In the genomic region with DNA sequence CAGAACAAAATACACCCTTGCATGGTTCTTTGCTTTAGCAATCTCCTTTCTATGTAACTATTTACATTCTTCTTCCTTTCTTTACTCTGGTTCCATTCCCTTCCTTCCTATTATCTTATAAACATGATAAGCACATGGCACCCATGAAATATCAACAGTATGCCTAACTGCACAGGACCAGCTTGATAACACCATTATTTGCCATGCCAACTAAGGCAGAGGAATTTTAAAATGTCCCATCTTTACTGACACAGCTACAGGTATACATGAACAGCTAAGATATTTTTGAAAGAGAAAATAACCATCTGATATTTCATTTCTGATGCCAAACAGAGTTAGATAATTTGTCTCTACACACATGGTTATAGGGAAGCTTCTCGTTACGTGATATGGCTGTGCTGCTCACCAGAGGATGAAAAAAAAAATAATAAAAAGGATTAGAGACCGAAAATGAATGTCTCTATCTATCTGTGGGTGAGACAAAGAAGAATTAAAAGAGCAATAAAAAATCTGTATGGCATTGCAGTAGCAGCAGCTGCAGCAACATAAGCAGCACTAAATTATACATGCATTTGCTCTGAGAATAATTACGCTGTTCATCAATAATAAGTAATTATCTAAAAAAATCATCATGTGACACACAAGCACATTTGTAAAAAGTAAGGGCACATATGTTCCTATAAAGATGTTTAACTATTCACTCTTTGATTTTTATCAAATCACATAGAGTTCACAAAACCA, we compare ENCODE assay signal across 23 mouse cellular contexts.
"Had no signal": no experiment of that assay in that cellular context is flagged by ENCODE, and none has a peak within 500 bp of the region (broad histone marks: within the 10 kb centered on the region; RNA-seq: fewer than 3 reads in every experiment).

No protein-coding gene starts in this region.

- H3K4me2 ChIP-seq: limb, embryonic 13.5 days; liver, embryonic 12.5 days; liver, embryonic 15.5 days; lung, embryonic 15.5 days; midbrain, embryonic 13.5 days; neural tube, embryonic 12.5 days; stomach, embryonic 15.5 days had no signal

- H3K27me3 ChIP-seq: limb, embryonic 13.5 days; liver, embryonic 12.5 days; liver, embryonic 15.5 days; lung, embryonic 15.5 days; megakaryocyte, embryonic 14.5 days; midbrain, embryonic 13.5 days; neural tube, embryonic 12.5 days; stomach, embryonic 15.5 days had no signal

- H3K4me1 ChIP-seq: limb, embryonic 10.5 days; limb, embryonic 13.5 days; liver, embryonic 12.5 days; liver, embryonic 15.5 days; lung, embryonic 15.5 days; megakaryocyte, embryonic 14.5 days; midbrain, embryonic 10.5 days; midbrain, embryonic 13.5 days; neural tube, embryonic 12.5 days; stomach, embryonic 15.5 days had no signal

- ATAC-seq: intestine, postnatal 0 days; liver, embryonic 12.5 days; midbrain, embryonic 13.5 days had no signal

- H3K4me3 ChIP-seq: limb, embryonic 10.5 days; limb, embryonic 13.5 days; liver, embryonic 12.5 days; liver, embryonic 15.5 days; lung, embryonic 15.5 days; megakaryocyte, embryonic 14.5 days; midbrain, embryonic 10.5 days; midbrain, embryonic 13.5 days; neural tube, embryonic 12.5 days; stomach, embryonic 15.5 days had no signal

- H3K36me3 ChIP-seq: limb, embryonic 10.5 days; limb, embryonic 13.5 days; liver, embryonic 12.5 days; liver, embryonic 15.5 days; lung, embryonic 15.5 days; midbrain, embryonic 10.5 days; midbrain, embryonic 13.5 days; neural tube, embryonic 12.5 days; stomach, embryonic 15.5 days had no signal

- H3K27ac ChIP-seq: limb, embryonic 10.5 days; limb, embryonic 13.5 days; liver, embryonic 12.5 days; liver, embryonic 15.5 days; lung, embryonic 15.5 days; midbrain, embryonic 10.5 days; midbrain, embryonic 13.5 days; neural tube, embryonic 12.5 days; stomach, embryonic 15.5 days had no signal

- DNase-seq: kidney, adult 2 months; kidney, postnatal 10 days; kidney, postnatal 36 days; liver; lung, adult 18-20 months; lung, postnatal 10 days; lung, postnatal 36 days; right cerebral cortex, adult 18-20 months; right cerebral cortex, postnatal 14 days; right cerebral cortex, postnatal 4 days; spleen, adult 18-20 months; thymus, postnatal 25 days had no signal

- H3K9me3 ChIP-seq: limb, embryonic 10.5 days; limb, embryonic 13.5 days; liver, embryonic 12.5 days; liver, embryonic 15.5 days; lung, embryonic 15.5 days; megakaryocyte, embryonic 14.5 days; midbrain, embryonic 10.5 days; neural tube, embryonic 12.5 days; stomach, embryonic 15.5 days had no signal

- H3K9ac ChIP-seq: limb, embryonic 13.5 days; liver, embryonic 12.5 days; liver, embryonic 15.5 days; lung, embryonic 15.5 days; midbrain, embryonic 13.5 days; neural tube, embryonic 12.5 days; stomach, embryonic 15.5 days had no signal
